Mouse (Mus musculus): ENCODE results near the gene Vgf. TPM values are rescaled to one million over a fixed set of nuclear protein-coding genes. Genes with fewer than 3 reads are reported as not detected.

The Vgf gene
- polyA plus RNA-seq, 1 experiment, result 0.17 TPM

- no peak overlapping the region for H3K4me3 ChIP-seq (replicated peaks)
- peaks cover 8% of the 10 kb centered on the region for H3K27me3 ChIP-seq (ENCODE audit: control insufficient read depth)
- 0 out of 2 replicates have a peak, but pooled peaks cover 2% of the 10 kb centered on the region for H3K4me1 ChIP-seq (ENCODE audit: control insufficient read depth)
- no peaks in the 10 kb centered on the region for H3K9me3 ChIP-seq (ENCODE audit: control insufficient read depth, low read length)
- no peak for TF ChIP-seq TAL1 (IDR thresholded peaks at IDR 0.05; ENCODE audit: low read length)
- no peak for TF ChIP-seq GATA1 (IDR thresholded peaks at IDR 0.05; ENCODE audit: low read length)
- no peaks in the 10 kb centered on the region for H3K36me3 ChIP-seq (ENCODE audit: control insufficient read depth)
Measured at GRCm38 (mm10) chr5:137054873-137055272, 28.7 kb downstream of the Vgf start.

GRCm38 (mm10) chr5:137061809-137062481 is 35.8 kb downstream of the Vgf start:
- Histone ChIP-seq H3K9me3 (ENCODE audit: control insufficient read depth, low read length) (no peaks in the 10 kb centered on the region), H3K4me3 (replicated peaks) (no peak overlapping the region), H3K36me3 (ENCODE audit: control insufficient read depth) (no peaks in the 10 kb centered on the region), H3K4me1 (ENCODE audit: control insufficient read depth) (peaks cover 11% of the 10 kb centered on the region), H3K27me3 (ENCODE audit: control insufficient read depth) (peaks cover 16% of the 10 kb centered on the region)
- no peak for TF ChIP-seq TAL1 (IDR thresholded peaks at IDR 0.05; ENCODE audit: low read length)
- no peak for TF ChIP-seq GATA1 (IDR thresholded peaks at IDR 0.05; ENCODE audit: low read length)

- Histone ChIP-seq H3K9me3 (ENCODE audit: control insufficient read depth, low read length) (no peaks in the 10 kb centered on the region), H3K4me1 (ENCODE audit: control insufficient read depth) (peaks cover 11% of the 10 kb centered on the region), H3K27me3 (ENCODE audit: control insufficient read depth) (peaks cover 19% of the 10 kb centered on the region), H3K4me3 (replicated peaks) (no peak overlapping the region), H3K36me3 (ENCODE audit: control insufficient read depth) (no peaks in the 10 kb centered on the region)
- TF ChIP-seq TAL1 (IDR thresholded peaks at IDR 0.05; ENCODE audit: low read length) (no peak), GATA1 (IDR thresholded peaks at IDR 0.05; ENCODE audit: low read length) (no peak)
Measured at GRCm38 (mm10) chr5:137062601-137063000, 36.4 kb downstream of the Vgf start.

- H3K4me1 ChIP-seq (ENCODE audit: control insufficient read depth), result peaks cover 16% of the 10 kb centered on the region
- H3K4me3 ChIP-seq (replicated peaks), result no peak overlapping the region
- no peaks in the 10 kb centered on the region for H3K9me3 ChIP-seq (ENCODE audit: control insufficient read depth, low read length)
- peaks cover 28% of the 10 kb centered on the region for H3K27me3 ChIP-seq (ENCODE audit: control insufficient read depth)
- no peaks in the 10 kb centered on the region for H3K36me3 ChIP-seq (ENCODE audit: control insufficient read depth)
- TF ChIP-seq TAL1 (IDR thresholded peaks at IDR 0.05; ENCODE audit: low read length), result no peak
- no peak for TF ChIP-seq GATA1 (IDR thresholded peaks at IDR 0.05; ENCODE audit: low read length)
Measured at GRCm38 (mm10) chr5:137065454-137065853, 39.3 kb downstream of the Vgf start.

GRCm38 (mm10) chr5:137065923-137066322 is 39.7 kb downstream of the Vgf start:
- TF ChIP-seq GATA1 (IDR thresholded peaks at IDR 0.05; ENCODE audit: low read length) (no peak), TAL1 (IDR thresholded peaks at IDR 0.05; ENCODE audit: low read length) (no peak)
- no peaks in the 10 kb centered on the region for H3K9me3 ChIP-seq (ENCODE audit: control insufficient read depth, low read length)
- H3K4me1 ChIP-seq (ENCODE audit: control insufficient read depth), result peaks cover 16% of the 10 kb centered on the region
- H3K4me3 ChIP-seq (replicated peaks), result no peak overlapping the region
- H3K36me3 ChIP-seq (ENCODE audit: control insufficient read depth), result no peaks in the 10 kb centered on the region
- peaks cover 32% of the 10 kb centered on the region for H3K27me3 ChIP-seq (ENCODE audit: control insufficient read depth)

GRCm38 (mm10) chr5:137068711-137069110 is 42.5 kb downstream of the Vgf start:
- Histone ChIP-seq H3K4me3 (replicated peaks) (no peak overlapping the region), H3K4me1 (ENCODE audit: control insufficient read depth) (peaks cover 25% of the 10 kb centered on the region), H3K27me3 (ENCODE audit: control insufficient read depth) (peaks cover 37% of the 10 kb centered on the region)

GRCm38 (mm10) chr5:137070881-137071605 is 44.9 kb downstream of the Vgf start:
- H3K4me1 ChIP-seq (ENCODE audit: control insufficient read depth), result peaks cover 33% of the 10 kb centered on the region
- no peaks in the 10 kb centered on the region for H3K36me3 ChIP-seq (ENCODE audit: control insufficient read depth)
- H3K9me3 ChIP-seq (ENCODE audit: control insufficient read depth, low read length), result no peaks in the 10 kb centered on the region
- H3K4me3 ChIP-seq (replicated peaks), result no peak overlapping the region
- TF ChIP-seq TAL1 (IDR thresholded peaks at IDR 0.05; ENCODE audit: low read length), result no peak
- TF ChIP-seq GATA1 (IDR thresholded peaks at IDR 0.05; ENCODE audit: low read length), result no peak
- H3K27me3 ChIP-seq (ENCODE audit: control insufficient read depth), result peaks cover 30% of the 10 kb centered on the region

More at GRCm38 (mm10) chr5:137068711-137069110, 42.5 kb downstream of the Vgf start:
- no peaks in the 10 kb centered on the region for H3K9me3 ChIP-seq (ENCODE audit: control insufficient read depth, low read length)
- TF ChIP-seq GATA1 (IDR thresholded peaks at IDR 0.05; ENCODE audit: low read length) (no peak), TAL1 (IDR thresholded peaks at IDR 0.05; ENCODE audit: low read length) (no peak)
- H3K36me3 ChIP-seq (ENCODE audit: control insufficient read depth), result no peaks in the 10 kb centered on the region

GRCm38 (mm10) chr5:137072079-137072960 is 46.1 kb downstream of the Vgf start, which contains the start of gene Serpine1:
TSS of gene Serpine1 (minus strand) at chr5:137072268.
- H3K4me1 ChIP-seq (ENCODE audit: control insufficient read depth), result peaks cover 33% of the 10 kb centered on the region
- H3K9me3 ChIP-seq (ENCODE audit: control insufficient read depth, low read length), result no peaks in the 10 kb centered on the region
- no peak within 1 kb of the TSS for H3K4me3 ChIP-seq (replicated peaks)
- no peaks in the 10 kb centered on the region for H3K36me3 ChIP-seq (ENCODE audit: control insufficient read depth)
- peaks cover 20% of the 10 kb centered on the region for H3K27me3 ChIP-seq (ENCODE audit: control insufficient read depth)
- TF ChIP-seq TAL1 (IDR thresholded peaks at IDR 0.05; ENCODE audit: low read length) (no peak), GATA1 (IDR thresholded peaks at IDR 0.05; ENCODE audit: low read length) (no peak)

All from erythroblast, embryonic 14.5 days (primary cell).